Mouse (Mus musculus): ENCODE results near the gene Tesmin. TPM values are rescaled to one million over a fixed set of nuclear protein-coding genes. Genes with fewer than 3 reads are reported as not detected.
A peak's percentile ranks its signal among the peaks of the same experiment; 100 is the strongest.

Gene Tesmin
- total RNA-seq, 4 experiments from 2014 or later = 0.38 to 0.83 (median 0.43) TPM; not detected in 1

- no peak for DNase-seq (ENCODE audit: low spot score in 2 of 2)
These were observed 52.0 kb downstream of the Tesmin start for GRCm38 (mm10) chr19:3440667-3441066.

GRCm38 (mm10) chr19:3441092-3441491, 52.4 kb downstream of the Tesmin start:
- no peak for DNase-seq (ENCODE audit: low spot score in 2 of 2)

GRCm38 (mm10) chr19:3447348-3447747, 58.7 kb downstream of the Tesmin start:
- DNase-seq (ENCODE audit: low spot score in 2 of 2) = no peak

- no peak for DNase-seq (ENCODE audit: low spot score in 2 of 2)
These were observed 60.6 kb downstream of the Tesmin start for GRCm38 (mm10) chr19:3449248-3449647.

- no peak for DNase-seq (ENCODE audit: low spot score in 2 of 2)
These were observed 62.1 kb downstream of the Tesmin start for GRCm38 (mm10) chr19:3450714-3451113.

GRCm38 (mm10) chr19:3451170-3451569, 62.5 kb downstream of the Tesmin start:
- DNase-seq (ENCODE audit: low spot score in 2 of 2) = peak; percentile 66 to 74

GRCm38 (mm10) chr19:3451649-3452048, 63.0 kb downstream of the Tesmin start:
- DNase-seq (ENCODE audit: low spot score in 2 of 2) = peak in 1 of 2 experiments; percentile 40

Other genes with a start within 250 kb of the Tesmin start
- 10 to 100 TPM; 46.1 to 52.6 (median 48.3) TPM for gene Mrpl21, start 106.0 kb upstream of the Tesmin start, total RNA-seq (2022)
- 10 to 100 TPM in 3 of 4 experiments, 1 to 10 TPM in 1; 9.0 to 11.9 (median 10.6) TPM for gene Ighmbp2, start 105.8 kb upstream of the Tesmin start, total RNA-seq (2022)
- gene Cpt1a, start 66.5 kb upstream of the Tesmin start, total RNA-seq (2022) = 10 to 100 TPM; 24.0 to 30.2 (median 26.7) TPM
- 1 to 10 TPM in 1 of 4 experiments, under 1 TPM in 2, not detected in 1; 0.52 to 1.0 (median 0.63) TPM for gene Gal, start 25.7 kb downstream of the Tesmin start, total RNA-seq (2022)
- 10 to 100 TPM; 71.8 to 91.5 (median 85.1) TPM for gene Ppp6r3, start 186.9 kb downstream of the Tesmin start, total RNA-seq (2022)

Data from layer of hippocampus, adult 8-10 months (tissue).